Mouse (Mus musculus): ENCODE results near the gene Tmem89. TPM values are rescaled to one million over a fixed set of nuclear protein-coding genes. Genes with fewer than 3 reads are reported as not detected.

Gene Tmem89
- polyA plus RNA-seq, 1 experiment from 2014 or later, result not detected

DNA sequence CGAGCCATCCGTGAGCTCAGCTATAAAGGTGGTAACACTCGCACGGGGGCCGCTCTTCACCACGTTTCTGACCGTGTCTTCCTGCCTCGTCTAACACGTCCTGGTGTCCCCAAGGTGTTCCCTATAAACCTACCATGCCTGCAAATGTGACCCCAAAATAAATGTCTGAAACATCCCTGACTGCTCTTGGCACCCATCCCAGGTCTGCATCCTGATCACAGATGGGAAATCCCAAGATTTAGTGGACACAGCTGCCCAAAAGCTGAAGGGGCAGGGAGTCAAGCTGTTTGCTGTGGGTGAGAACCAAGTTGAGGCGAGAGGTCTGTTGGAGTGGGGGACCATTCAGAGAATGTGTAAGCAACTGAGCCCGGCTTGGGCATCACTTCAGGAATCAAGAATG is 40.8 kb downstream of the Tmem89 start:
- no peak for ATAC-seq (ENCODE audit: insufficient number of reproducible peaks, insufficient read depth, low FRiP score, low read depth)
- 89% methylated on average over 11 of the region's 11 CpGs for WGBS
- Histone ChIP-seq H3K4me3 (ENCODE audit: control insufficient read depth in 1 of 2, insufficient read depth in 1 of 2, low read depth in 1 of 2, low read length in 2 of 2) (no peak overlapping the region), H3K27ac (replicated peaks in 1 of 2; ENCODE audit: control insufficient read depth in 1 of 2, insufficient read depth in 1 of 2, low read depth in 2 of 2, low read length in 2 of 2) (no peak overlapping the region), H3K4me2 (ENCODE audit: low read length) (no peak overlapping the region), H3K9ac (ENCODE audit: low read length) (no peak overlapping the region), H3K9me3 (ENCODE audit: control insufficient read depth, low read length) (no peaks in the 10 kb centered on the region), H3K36me3 (ENCODE audit: control insufficient read depth, insufficient read depth, low read length) (peaks cover 7% of the 10 kb centered on the region), H3K27me3 (ENCODE audit: control insufficient read depth, insufficient read depth, low read length) (peaks cover 17% of the 10 kb centered on the region), H3K4me1 (ENCODE audit: control insufficient read depth in 2 of 2, insufficient read depth in 2 of 2, low read length in 2 of 2) (peaks cover 3 to 15% of the 10 kb centered on the region in 2 experiments; a peak in 2 of 4 replicates)

DNA sequence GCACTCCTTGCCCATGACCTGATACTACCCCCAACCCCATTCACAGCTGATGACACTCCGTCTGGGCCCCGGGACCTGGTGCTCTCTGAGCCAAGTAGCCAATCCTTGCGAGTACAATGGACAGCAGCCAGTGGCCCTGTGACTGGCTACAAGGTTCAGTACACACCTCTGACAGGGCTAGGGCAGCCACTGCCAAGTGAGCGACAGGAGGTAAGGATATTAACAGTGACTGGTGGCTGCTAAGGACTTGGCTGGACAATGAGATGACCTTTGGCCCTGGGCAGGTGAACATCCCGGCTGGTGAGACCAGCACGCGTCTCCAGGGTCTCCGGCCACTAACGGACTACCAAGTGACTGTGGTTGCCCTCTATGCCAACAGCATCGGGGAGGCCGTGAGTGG is 41.4 kb downstream of the Tmem89 start:
- Histone ChIP-seq H3K4me1 (ENCODE audit: control insufficient read depth in 2 of 2, insufficient read depth in 2 of 2, low read length in 2 of 2) (peaks cover 2 to 14% of the 10 kb centered on the region in 2 experiments; a peak in 2 of 4 replicates), H3K27ac (replicated peaks in 1 of 2; ENCODE audit: control insufficient read depth in 1 of 2, insufficient read depth in 1 of 2, low read depth in 2 of 2, low read length in 2 of 2) (no peak overlapping the region), H3K4me3 (ENCODE audit: control insufficient read depth in 1 of 2, insufficient read depth in 1 of 2, low read depth in 1 of 2, low read length in 2 of 2) (no peak overlapping the region), H3K27me3 (ENCODE audit: control insufficient read depth, insufficient read depth, low read length) (peaks cover 17% of the 10 kb centered on the region), H3K4me2 (ENCODE audit: low read length) (no peak overlapping the region), H3K9me3 (ENCODE audit: control insufficient read depth, low read length) (no peaks in the 10 kb centered on the region), H3K36me3 (ENCODE audit: control insufficient read depth, insufficient read depth, low read length) (0 out of 2 replicates have a peak, but pooled peaks cover 2% of the 10 kb centered on the region), H3K9ac (ENCODE audit: low read length) (no peak overlapping the region)
- WGBS, result 84% methylated on average over 11 of the region's 11 CpGs
- no peak for ATAC-seq (ENCODE audit: insufficient number of reproducible peaks, insufficient read depth, low FRiP score, low read depth)

DNA sequence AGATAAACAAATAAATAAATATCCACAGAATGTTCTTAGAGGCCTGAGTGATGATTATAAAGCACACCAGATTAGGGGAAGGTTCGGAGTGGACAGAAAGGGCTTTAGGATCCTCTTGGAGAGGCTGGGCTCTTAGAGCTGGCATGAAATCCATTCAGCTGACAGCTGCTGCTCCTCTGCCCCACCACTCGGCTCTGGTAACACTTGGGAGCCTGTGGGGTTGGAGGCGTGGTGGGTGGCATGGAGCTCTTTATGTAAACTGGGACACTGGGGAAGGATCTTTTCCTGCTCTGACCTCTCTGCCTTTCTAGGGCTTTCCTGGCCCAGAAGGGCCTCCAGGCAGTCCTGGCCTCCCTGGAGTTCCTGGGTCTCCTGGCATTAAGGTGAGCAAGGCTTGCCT is 49.2 kb downstream of the Tmem89 start:
- no peak overlapping the region for H3K4me2 ChIP-seq (ENCODE audit: low read length)
- H3K27me3 ChIP-seq (ENCODE audit: control insufficient read depth, insufficient read depth, low read length), result no peaks in the 10 kb centered on the region
- H3K9ac ChIP-seq (ENCODE audit: low read length), result no peak overlapping the region
- no peaks in the 10 kb centered on the region for H3K4me1 ChIP-seq (ENCODE audit: control insufficient read depth in 2 of 2, insufficient read depth in 2 of 2, low read length in 2 of 2)
- no peaks in the 10 kb centered on the region for H3K9me3 ChIP-seq (ENCODE audit: control insufficient read depth, low read length)
- no peak overlapping the region for H3K4me3 ChIP-seq (ENCODE audit: control insufficient read depth in 1 of 2, insufficient read depth in 1 of 2, low read depth in 1 of 2, low read length in 2 of 2)
- ATAC-seq (ENCODE audit: insufficient number of reproducible peaks, insufficient read depth, low FRiP score, low read depth), result no peak
- H3K27ac ChIP-seq (replicated peaks in 1 of 2; ENCODE audit: control insufficient read depth in 1 of 2, insufficient read depth in 1 of 2, low read depth in 2 of 2, low read length in 2 of 2), result no peak overlapping the region
- WGBS, result 73% methylated on average over 3 of the region's 3 CpGs
- no peaks in the 10 kb centered on the region for H3K36me3 ChIP-seq (ENCODE audit: control insufficient read depth, insufficient read depth, low read length)

DNA sequence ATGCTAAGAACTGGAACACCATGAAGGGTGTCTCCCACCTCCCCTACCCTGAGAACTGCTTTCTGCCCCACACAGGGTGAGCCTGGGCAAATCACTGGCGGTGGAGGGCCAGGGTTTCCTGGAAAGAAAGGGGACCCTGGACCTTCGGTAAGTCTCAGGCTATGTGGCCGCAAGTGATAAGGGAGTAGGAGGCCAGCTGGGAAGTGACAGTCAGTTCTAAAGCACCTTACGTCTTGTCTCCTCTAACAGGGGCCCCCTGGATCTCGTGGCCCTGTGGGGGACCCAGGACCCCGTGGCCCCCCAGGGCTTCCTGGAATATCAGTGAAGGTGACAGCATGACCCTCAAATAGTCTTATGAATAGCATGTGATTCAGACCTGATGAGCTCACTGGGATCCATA is 49.9 kb downstream of the Tmem89 start:
- no peaks in the 10 kb centered on the region for H3K27me3 ChIP-seq (ENCODE audit: control insufficient read depth, insufficient read depth, low read length)
- H3K4me3 ChIP-seq (ENCODE audit: control insufficient read depth in 1 of 2, insufficient read depth in 1 of 2, low read depth in 1 of 2, low read length in 2 of 2), result no peak overlapping the region
- ATAC-seq (ENCODE audit: insufficient number of reproducible peaks, insufficient read depth, low FRiP score, low read depth), result no peak
- no peaks in the 10 kb centered on the region for H3K4me1 ChIP-seq (ENCODE audit: control insufficient read depth in 2 of 2, insufficient read depth in 2 of 2, low read length in 2 of 2)
- H3K36me3 ChIP-seq (ENCODE audit: control insufficient read depth, insufficient read depth, low read length), result no peaks in the 10 kb centered on the region
- WGBS, result 63% methylated on average over 6 of the region's 6 CpGs
- H3K4me2 ChIP-seq (ENCODE audit: low read length), result no peak overlapping the region
- H3K9me3 ChIP-seq (ENCODE audit: control insufficient read depth, low read length), result no peaks in the 10 kb centered on the region
- no peak overlapping the region for H3K9ac ChIP-seq (ENCODE audit: low read length)
- H3K27ac ChIP-seq (replicated peaks in 1 of 2; ENCODE audit: control insufficient read depth in 1 of 2, insufficient read depth in 1 of 2, low read depth in 2 of 2, low read length in 2 of 2), result no peak overlapping the region

Other genes with a start within 250 kb of the Tmem89 start
- 31.5 and 33.5 TPM in 2 replicates for gene Prkar2a, start 225.3 kb upstream of the Tmem89 start, polyA plus RNA-seq (2014; fragmentation: Nextera tagmentation; extraction: Ambion mirVana)
- gene Ip6k2, start 130.8 kb upstream of the Tmem89 start, polyA plus RNA-seq (2014; fragmentation: Nextera tagmentation; extraction: Ambion mirVana), result 45.0 and 45.6 TPM in 2 replicates
- gene Nckipsd, start 106.3 kb upstream of the Tmem89 start, polyA plus RNA-seq (2014; fragmentation: Nextera tagmentation; extraction: Ambion mirVana), result 8.5 and 10.5 TPM in 2 replicates
- 0.01 and 0.12 TPM in 2 replicates for gene Celsr3, start 88.3 kb upstream of the Tmem89 start, polyA plus RNA-seq (2014; fragmentation: Nextera tagmentation; extraction: Ambion mirVana)
- gene Slc26a6, start 61.3 kb upstream of the Tmem89 start, polyA plus RNA-seq (2014; fragmentation: Nextera tagmentation; extraction: Ambion mirVana), result 7.6 and 8.7 TPM in 2 replicates
- 952 and 972 TPM in 2 replicates for gene Uqcrc1, start 22.0 kb downstream of the Tmem89 start, polyA plus RNA-seq (2014; fragmentation: Nextera tagmentation; extraction: Ambion mirVana)
- gene Col7a1, start 39.0 kb downstream of the Tmem89 start, polyA plus RNA-seq (2014; fragmentation: Nextera tagmentation; extraction: Ambion mirVana), result 0.47 and 0.72 TPM in 2 replicates
- gene Ucn2, start 71.4 kb downstream of the Tmem89 start, polyA plus RNA-seq (2014; fragmentation: Nextera tagmentation; extraction: Ambion mirVana), result not detected in 2 replicates
- gene Pfkfb4, start 77.2 kb downstream of the Tmem89 start, polyA plus RNA-seq (2014; fragmentation: Nextera tagmentation; extraction: Ambion mirVana), result 2.9 and 3.2 TPM in 2 replicates
- 51.9 and 54.3 TPM in 2 replicates for gene Shisa5, start 123.9 kb downstream of the Tmem89 start, polyA plus RNA-seq (2014; fragmentation: Nextera tagmentation; extraction: Ambion mirVana)
- gene Trex1, start 145.1 kb downstream of the Tmem89 start, polyA plus RNA-seq (2014; fragmentation: Nextera tagmentation; extraction: Ambion mirVana), result 8.1 TPM in 2 replicates
- gene Atrip, start 159.5 kb downstream of the Tmem89 start, polyA plus RNA-seq (2014; fragmentation: Nextera tagmentation; extraction: Ambion mirVana), result 17.5 and 19.9 TPM in 2 replicates
- 13.9 and 14.0 TPM in 2 replicates for gene Ccdc51, start 167.9 kb downstream of the Tmem89 start, polyA plus RNA-seq (2014; fragmentation: Nextera tagmentation; extraction: Ambion mirVana)
- gene Tma7, start 168.0 kb downstream of the Tmem89 start, polyA plus RNA-seq (2014; fragmentation: Nextera tagmentation; extraction: Ambion mirVana), result 611 and 670 TPM in 2 replicates
- gene Plxnb1, start 180.8 kb downstream of the Tmem89 start, polyA plus RNA-seq (2014; fragmentation: Nextera tagmentation; extraction: Ambion mirVana), result 5.6 and 5.7 TPM in 2 replicates
- not detected in 2 replicates for gene Fbxw21, start 247.4 kb downstream of the Tmem89 start, polyA plus RNA-seq (2014; fragmentation: Nextera tagmentation; extraction: Ambion mirVana)

Measured in heart, embryonic 14.5 days (tissue).